Mouse (Mus musculus): ENCODE data around the gene Glo1. TPM values are rescaled to one million over a fixed set of nuclear protein-coding genes. Genes with fewer than 3 reads are reported as not detected.
"Not testable (repeated sequence)": the region's sequence is repeated elsewhere in the genome, so short reads cannot be mapped to it uniquely, and the experiment has no call there.

The Glo1 gene
- polyA plus RNA-seq (2015; fragmentation: Nextera tagmentation; extraction: Ambion mirVana), result 156 and 162 TPM in 2 replicates

- H3K4me2 ChIP-seq (replicated peaks); ATAC-seq; H3K9ac ChIP-seq (replicated peaks); H3K36me3 ChIP-seq; H3K27ac ChIP-seq; H3K27me3 ChIP-seq; H3K4me3 ChIP-seq (replicated peaks); H3K9me3 ChIP-seq; H3K4me1 ChIP-seq (replicated peaks): not testable (repeated sequence)
- no CpG with 5 or more reads among the region's 20 CpGs for WGBS
Measured at GRCm38 (mm10) chr17:30626719-30627118, at the start of gene Glo1. TSS of gene Glo1 (minus strand) at chr17:30626871.

GRCm38 (mm10) chr17:30675021-30675740 is 48.5 kb upstream of the Glo1 start:
- no peak overlapping the region for H3K4me2 ChIP-seq (replicated peaks)
- no peak overlapping the region for H3K4me3 ChIP-seq (replicated peaks)
- no peaks in the 10 kb centered on the region for H3K36me3 ChIP-seq
- ATAC-seq, result no peak
- WGBS, result 89% methylated on average over 9 of the region's 9 CpGs
- H3K9me3 ChIP-seq, result no peaks in the 10 kb centered on the region
- no peak overlapping the region for H3K9ac ChIP-seq (replicated peaks)
- H3K27me3 ChIP-seq, result no peaks in the 10 kb centered on the region
- H3K4me1 ChIP-seq (replicated peaks), result peaks cover 16% of the 10 kb centered on the region
- H3K27ac ChIP-seq, result no peak overlapping the region

GRCm38 (mm10) chr17:30673023-30673422 is 46.4 kb upstream of the Glo1 start:
- no peak overlapping the region for H3K4me3 ChIP-seq (replicated peaks)
- H3K27ac ChIP-seq, result peak overlapping the region; percentile 68
- no peak overlapping the region for H3K9ac ChIP-seq (replicated peaks)
- H3K4me1 ChIP-seq (replicated peaks), result peaks cover 16% of the 10 kb centered on the region
- no peaks in the 10 kb centered on the region for H3K9me3 ChIP-seq
- no peak overlapping the region for H3K4me2 ChIP-seq (replicated peaks)
- no peaks in the 10 kb centered on the region for H3K27me3 ChIP-seq
- ATAC-seq, result no peak
- H3K36me3 ChIP-seq, result no peaks in the 10 kb centered on the region
- WGBS, result 91% methylated on average over 6 of the region's 6 CpGs

- no peaks in the 10 kb centered on the region for H3K27me3 ChIP-seq
- peaks cover 16% of the 10 kb centered on the region for H3K4me1 ChIP-seq (replicated peaks)
- no peak overlapping the region for H3K4me3 ChIP-seq (replicated peaks)
- H3K9ac ChIP-seq (replicated peaks), result no peak overlapping the region
- H3K9me3 ChIP-seq, result no peaks in the 10 kb centered on the region
- H3K36me3 ChIP-seq, result no peaks in the 10 kb centered on the region
- H3K27ac ChIP-seq, result peak overlapping the region; percentile 68
- 50% methylated on average over 4 of the region's 4 CpGs for WGBS
- no peak; the same call in 1 of the 2 replicates for ATAC-seq
- H3K4me2 ChIP-seq (replicated peaks), result no peak overlapping the region
Measured at GRCm38 (mm10) chr17:30672556-30672955, 45.9 kb upstream of the Glo1 start.

- Histone ChIP-seq H3K4me3 (replicated peaks) (no peak overlapping the region), H3K9me3 (peaks cover 7% of the 10 kb centered on the region), H3K4me2 (replicated peaks) (no peak overlapping the region), H3K4me1 (replicated peaks) (no peaks in the 10 kb centered on the region), H3K9ac (replicated peaks) (no peak overlapping the region), H3K36me3 (no peaks in the 10 kb centered on the region), H3K27me3 (no peaks in the 10 kb centered on the region), H3K27ac (no peak overlapping the region)
- no peak for ATAC-seq
- 77% methylated on average over 5 of the region's 5 CpGs for WGBS
Measured at GRCm38 (mm10) chr17:30664856-30665255, 38.2 kb upstream of the Glo1 start.

- peaks cover 7% of the 10 kb centered on the region for H3K9me3 ChIP-seq
- H3K4me1 ChIP-seq (replicated peaks), result no peaks in the 10 kb centered on the region
- H3K9ac ChIP-seq (replicated peaks), result no peak overlapping the region
- H3K4me3 ChIP-seq (replicated peaks), result no peak overlapping the region
- no peaks in the 10 kb centered on the region for H3K27me3 ChIP-seq
- no peak for ATAC-seq
- no peaks in the 10 kb centered on the region for H3K36me3 ChIP-seq
- no peak overlapping the region for H3K27ac ChIP-seq
- 92% methylated on average over 8 of the region's 8 CpGs for WGBS
- H3K4me2 ChIP-seq (replicated peaks), result no peak overlapping the region
Measured at GRCm38 (mm10) chr17:30663170-30663569, 36.5 kb upstream of the Glo1 start.

- no peaks in the 10 kb centered on the region for H3K36me3 ChIP-seq
- H3K4me2 ChIP-seq (replicated peaks), result no peak overlapping the region
- H3K9ac ChIP-seq (replicated peaks), result no peak overlapping the region
- ATAC-seq, result no peak
- H3K4me3 ChIP-seq (replicated peaks), result no peak overlapping the region
- no peaks in the 10 kb centered on the region for H3K27me3 ChIP-seq
- peaks cover 7% of the 10 kb centered on the region for H3K9me3 ChIP-seq
- no peaks in the 10 kb centered on the region for H3K4me1 ChIP-seq (replicated peaks)
- 74% methylated on average over 8 of the region's 8 CpGs for WGBS
- H3K27ac ChIP-seq, result no peak overlapping the region
Measured at GRCm38 (mm10) chr17:30662131-30662530, 35.5 kb upstream of the Glo1 start.

GRCm38 (mm10) chr17:30658152-30658544 is 31.5 kb upstream of the Glo1 start:
- peak; percentile 70 for ATAC-seq
- no peaks in the 10 kb centered on the region for H3K36me3 ChIP-seq
- no peaks in the 10 kb centered on the region for H3K4me1 ChIP-seq (replicated peaks)
- H3K4me2 ChIP-seq (replicated peaks), result peak overlapping the region; percentile 51
- H3K4me3 ChIP-seq (replicated peaks), result peak overlapping the region; percentile 29
- H3K9me3 ChIP-seq, result no peaks in the 10 kb centered on the region
- no peaks in the 10 kb centered on the region for H3K27me3 ChIP-seq
- H3K9ac ChIP-seq (replicated peaks), result peak overlapping the region; percentile 19; the same call in 1 of the 2 replicates
- H3K27ac ChIP-seq, result no peak overlapping the region
- 3% methylated on average over 13 of the region's 13 CpGs for WGBS

GRCm38 (mm10) chr17:30657530-30658151 is 31.0 kb upstream of the Glo1 start:
- Histone ChIP-seq H3K4me3 (replicated peaks) (peak overlapping the region; percentile 29), H3K9me3 (no peaks in the 10 kb centered on the region), H3K36me3 (no peaks in the 10 kb centered on the region), H3K4me1 (replicated peaks) (no peaks in the 10 kb centered on the region), H3K4me2 (replicated peaks) (peak overlapping the region; percentile 51), H3K9ac (replicated peaks) (peak overlapping the region; percentile 19; the same call in 1 of the 2 replicates), H3K27me3 (no peaks in the 10 kb centered on the region), H3K27ac (no peak overlapping the region)
- 55% methylated on average over 8 of the region's 8 CpGs for WGBS
- ATAC-seq, result peak; percentile 17; the same call in 1 of the 2 replicates

GRCm38 (mm10) chr17:30653010-30653409 is 26.3 kb upstream of the Glo1 start:
- Histone ChIP-seq H3K4me3 (replicated peaks) (no peak overlapping the region), H3K4me1 (replicated peaks) (no peaks in the 10 kb centered on the region), H3K9me3 (no peaks in the 10 kb centered on the region; the same call in 1 of the 2 replicates), H3K27ac (no peak overlapping the region), H3K9ac (replicated peaks) (no peak overlapping the region), H3K4me2 (replicated peaks) (no peak overlapping the region), H3K36me3 (no peaks in the 10 kb centered on the region), H3K27me3 (no peaks in the 10 kb centered on the region)
- 95% methylated on average over 6 of the region's 6 CpGs for WGBS
- ATAC-seq, result no peak

- H3K36me3 ChIP-seq, result no peaks in the 10 kb centered on the region
- H3K4me1 ChIP-seq (replicated peaks), result no peaks in the 10 kb centered on the region
- no peak for ATAC-seq
- H3K4me2 ChIP-seq (replicated peaks), result no peak overlapping the region
- H3K27ac ChIP-seq, result no peak overlapping the region
- H3K9ac ChIP-seq (replicated peaks), result no peak overlapping the region
- H3K9me3 ChIP-seq, result no peaks in the 10 kb centered on the region; the same call in 1 of the 2 replicates
- 95% methylated on average over 3 of the region's 3 CpGs for WGBS
- no peaks in the 10 kb centered on the region for H3K27me3 ChIP-seq
- no peak overlapping the region for H3K4me3 ChIP-seq (replicated peaks)
Measured at GRCm38 (mm10) chr17:30648770-30649169, 22.1 kb upstream of the Glo1 start.

- no peak overlapping the region for H3K9ac ChIP-seq (replicated peaks)
- H3K27me3 ChIP-seq, result no peaks in the 10 kb centered on the region
- H3K36me3 ChIP-seq, result no peaks in the 10 kb centered on the region
- 94% methylated on average over 5 of the region's 5 CpGs for WGBS
- H3K9me3 ChIP-seq, result no peaks in the 10 kb centered on the region
- no peak overlapping the region for H3K27ac ChIP-seq
- H3K4me2 ChIP-seq (replicated peaks), result no peak overlapping the region
- 0 out of 2 replicates have a peak, but pooled peaks cover 4% of the 10 kb centered on the region for H3K4me1 ChIP-seq (replicated peaks)
- ATAC-seq, result no peak
- no peak overlapping the region for H3K4me3 ChIP-seq (replicated peaks)
Measured at GRCm38 (mm10) chr17:30640896-30641295, 14.2 kb upstream of the Glo1 start.
